Mouse (Mus musculus) liver, postnatal 0 days (tissue): ENCODE data around the gene Apc2.

ENCODE experiments used
- CTCF ChIP-seq: sonication (generic); IDR thresholded peaks from 2 replicates; pipeline ENCODE4 v1.5.1; 2016; ENCODE audit warnings: antibody characterized with exemption, low read depth
- EP300 ChIP-seq: IDR thresholded peaks from 2 replicates; pipeline ENCODE4 v1.6.1; 2016; ENCODE audit warnings: antibody characterized with exemption, low read depth, mild to moderate bottlenecking

GRCm38 (mm10) chr10:80317011-80317410 is 21.2 kb downstream of the Apc2 start:
- TF ChIP-seq CTCF (no peak), EP300 (no peak)
